Mouse (Mus musculus) induced T-regulatory cell, adult 2 months (primary cell): ENCODE results near the gene Gm10277.

Experiments used
- DNase-seq: peaks from one replicate; pipeline ENCODE4 v3.0.0-alpha.2; 2012; ENCODE audit warnings: low read depth

Gene Gm10277

DNA sequence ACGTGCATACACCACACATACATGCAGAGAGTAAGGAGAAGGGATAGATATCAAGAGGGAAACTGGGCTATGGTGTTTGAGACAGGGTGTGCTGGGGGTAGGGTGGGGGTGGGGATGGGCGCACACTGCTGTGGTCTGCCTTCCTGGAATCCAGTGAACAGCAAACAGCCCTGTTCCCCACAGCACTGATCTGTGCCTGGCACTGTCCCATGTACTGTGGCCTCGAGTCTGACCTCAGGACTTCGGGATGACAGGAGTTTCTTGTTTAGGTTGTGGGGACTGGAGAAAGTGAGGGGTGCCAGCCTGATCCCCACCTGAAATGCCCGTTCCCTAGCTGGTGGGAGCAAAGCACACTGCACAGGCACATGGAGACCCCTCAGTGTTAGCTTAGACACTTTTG lies at the start of gene Gm10277:
Gm10277 (minus strand) TSS at position 41 of the 400 bp plus-strand sequence.
- no peak for DNase-seq

DNA sequence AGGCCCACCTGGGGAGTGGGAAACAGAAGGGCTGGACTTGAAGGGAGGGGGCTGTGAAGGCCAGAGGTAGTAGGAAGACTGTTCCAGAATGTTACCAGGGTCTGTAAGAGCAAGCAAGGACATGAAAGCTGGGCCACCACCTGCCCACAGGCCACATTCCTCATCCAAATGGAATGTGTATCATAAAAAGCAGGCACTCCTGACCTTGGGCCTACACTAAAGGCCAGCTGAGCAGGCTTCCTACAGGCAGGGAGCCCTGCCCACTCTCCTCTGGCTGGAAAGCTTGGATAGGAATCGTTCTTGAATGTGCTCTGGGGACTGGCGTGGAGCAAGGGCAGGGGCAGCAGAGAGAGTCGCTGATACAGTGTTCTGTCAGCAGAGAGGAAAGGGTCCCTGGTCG lies 49.2 kb upstream of the Gm10277 start:
- no peak for DNase-seq

DNA sequence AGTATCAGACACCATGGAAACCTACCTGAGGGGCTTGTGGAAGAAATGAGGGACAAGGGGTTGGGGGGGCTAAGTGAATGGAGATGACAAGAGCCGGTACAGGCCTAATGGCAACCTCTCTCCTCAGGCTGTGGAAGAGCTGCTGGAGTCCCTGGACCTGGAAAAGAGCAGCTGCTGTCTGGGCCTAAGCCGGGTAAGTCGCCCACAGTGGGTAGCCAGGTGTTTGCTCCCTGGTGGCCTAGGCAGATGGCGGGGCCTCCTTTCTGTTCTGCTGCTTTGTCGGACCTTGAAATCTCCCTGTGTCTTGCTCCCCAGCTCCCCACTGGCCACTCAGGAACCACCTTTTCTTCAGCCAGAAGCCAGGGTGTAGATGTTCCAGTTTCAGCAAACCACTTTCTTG lies 48.7 kb upstream of the Gm10277 start:
- DNase-seq = no peak

DNA sequence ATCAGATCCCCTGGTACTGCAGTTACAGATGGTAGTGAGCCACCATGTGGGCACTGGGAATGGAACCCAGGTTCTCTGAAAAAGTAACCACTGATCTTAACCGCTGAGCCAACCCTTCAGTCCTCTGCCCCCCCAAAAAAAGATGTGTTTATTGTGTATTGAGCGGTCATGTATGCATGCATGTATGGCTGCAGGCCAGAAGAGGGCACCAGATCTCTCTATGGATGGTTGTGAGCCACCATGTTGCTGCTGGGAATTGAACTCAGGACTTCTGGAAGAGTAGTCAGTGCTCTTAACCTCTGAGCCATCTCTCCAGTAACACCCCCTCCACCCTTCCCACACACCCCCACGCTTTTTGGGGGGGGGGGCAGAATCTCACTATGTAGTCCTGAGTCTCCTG lies 47.6 kb upstream of the Gm10277 start:
- peak; percentile 22 for DNase-seq

DNA sequence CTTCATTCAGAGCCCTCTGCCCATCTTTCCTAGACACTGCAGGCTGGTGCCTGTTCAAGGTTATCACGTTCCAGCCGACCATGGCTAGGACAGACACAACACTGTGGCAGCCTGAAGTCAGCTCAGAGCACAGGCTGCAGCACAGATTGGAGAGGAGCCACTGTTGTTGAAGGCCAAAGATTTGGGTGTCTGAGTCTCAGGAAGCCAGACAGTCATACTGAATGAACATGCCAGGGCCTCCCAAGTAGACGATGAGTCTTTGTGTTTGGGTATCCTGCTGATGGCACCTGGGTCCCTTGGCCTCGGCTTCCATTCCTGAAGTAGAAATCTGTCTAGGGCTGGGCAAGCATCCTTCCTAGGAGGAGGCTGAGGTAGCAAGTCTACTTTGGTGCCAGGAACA lies 45.0 kb upstream of the Gm10277 start:
- DNase-seq = no peak

DNA sequence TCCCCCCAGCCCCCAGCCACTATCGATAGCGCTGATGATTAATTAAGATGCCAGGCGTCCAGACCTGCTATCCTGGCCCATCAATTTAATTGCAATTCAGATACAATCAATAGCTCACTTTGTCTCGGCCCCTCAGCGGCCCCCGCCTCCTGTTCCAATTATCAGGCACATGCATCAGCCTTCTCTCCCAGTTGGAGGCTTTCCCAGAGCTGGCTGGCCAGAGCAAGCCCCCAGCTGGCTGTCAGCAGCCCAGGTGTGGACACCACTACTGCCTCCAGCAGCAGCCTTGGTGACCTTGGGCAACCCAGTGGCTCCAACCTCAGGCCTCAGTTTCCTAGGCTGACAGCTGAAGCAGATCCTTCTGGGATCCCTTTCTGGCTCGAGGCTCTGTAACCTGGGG lies 43.3 kb upstream of the Gm10277 start:
- no peak for DNase-seq

DNA sequence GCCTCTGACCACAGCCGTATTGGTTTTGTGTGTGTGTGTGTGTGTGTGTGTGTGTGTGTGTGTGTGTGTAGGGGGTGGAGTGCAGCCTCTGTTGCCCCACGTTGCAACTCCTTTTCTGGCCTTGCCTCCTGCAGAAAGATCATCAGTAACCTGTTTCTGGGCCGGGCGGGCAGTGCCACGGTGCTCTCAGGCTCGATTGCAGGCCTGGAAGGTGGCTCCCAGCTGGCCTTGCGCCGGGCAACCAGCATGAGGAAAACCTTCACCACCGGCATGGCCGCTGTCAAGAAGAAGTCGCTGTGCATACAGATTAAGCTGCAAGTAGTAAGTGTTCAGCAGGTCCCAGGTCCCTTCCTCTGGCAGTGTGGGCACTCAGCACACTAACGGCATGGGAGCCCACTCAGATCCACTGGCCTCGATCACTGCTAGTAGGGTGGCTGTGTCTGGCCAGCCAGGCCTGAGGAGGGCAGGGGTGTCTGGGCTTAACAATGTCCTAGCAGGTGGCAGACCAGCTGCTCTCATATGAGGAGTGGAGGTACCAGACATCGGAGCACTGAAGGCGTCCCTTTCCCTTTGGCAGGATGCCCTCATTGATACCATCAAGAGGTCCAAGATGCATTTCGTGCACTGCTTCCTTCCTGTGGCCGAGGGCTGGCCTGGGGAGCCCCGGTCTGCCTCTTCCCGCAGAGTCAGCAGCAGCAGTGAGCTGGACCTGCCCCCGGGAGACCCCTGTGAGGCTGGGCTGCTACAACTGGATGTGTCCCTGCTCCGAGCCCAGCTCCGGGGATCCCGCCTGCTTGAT lies 41.7 kb upstream of the Gm10277 start:
- DNase-seq = no peak

DNA sequence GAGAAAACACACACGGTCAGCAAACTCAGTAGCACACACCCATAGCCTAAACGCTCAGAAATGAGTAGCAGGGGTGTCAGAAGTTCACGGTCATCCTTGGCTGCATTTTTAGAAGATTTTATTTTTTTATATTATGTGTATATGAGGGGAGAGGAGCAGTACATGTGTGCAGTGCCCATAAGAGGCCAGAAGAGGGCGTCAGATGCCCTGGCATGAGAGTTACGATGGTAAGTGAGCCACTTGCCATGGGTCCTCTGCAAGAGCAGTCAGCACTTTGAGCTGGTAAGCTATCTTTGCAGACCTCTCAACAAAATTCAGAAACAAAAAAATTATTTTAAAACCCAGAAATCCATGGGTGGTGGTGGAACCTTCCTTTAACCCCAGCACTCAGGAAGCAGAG lies 40.6 kb upstream of the Gm10277 start:
- peak; percentile 17 for DNase-seq

DNA sequence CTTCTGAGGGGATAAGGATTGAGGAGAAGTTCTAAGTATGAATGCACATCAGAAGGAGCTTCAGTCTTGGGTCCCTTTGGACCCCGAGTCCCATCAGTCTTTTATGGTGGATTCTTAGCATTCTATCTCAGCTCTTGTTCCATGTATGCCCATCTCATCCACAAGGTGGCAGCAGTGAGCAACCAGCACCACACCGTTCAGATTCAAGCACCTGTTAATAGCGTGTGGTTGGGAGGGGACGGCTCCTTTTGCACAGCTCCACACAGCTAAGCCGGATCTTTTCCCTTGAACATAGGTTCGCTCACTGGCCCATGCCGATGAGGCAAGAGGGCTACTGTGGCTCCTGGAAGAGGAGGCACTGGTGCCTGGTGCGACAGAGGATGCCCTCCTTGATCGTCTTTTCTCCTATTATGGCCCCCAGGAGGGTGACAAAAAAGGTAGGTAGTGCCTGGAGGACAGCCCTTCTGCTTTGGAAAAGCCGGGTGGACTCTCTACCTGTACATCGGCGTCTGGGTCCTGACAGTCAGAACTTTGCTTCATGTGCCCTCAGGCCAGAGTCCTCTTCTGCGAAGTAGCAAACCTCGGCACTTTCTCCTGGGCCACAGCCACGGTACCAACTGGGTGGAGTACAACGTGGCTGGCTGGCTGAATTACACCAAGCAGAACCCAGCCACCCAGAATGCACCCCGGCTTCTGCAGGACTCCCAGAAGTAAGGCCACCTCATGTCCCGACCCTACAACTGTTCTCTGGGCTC lies 39.9 kb upstream of the Gm10277 start:
- peak; percentile 87 for DNase-seq

DNA sequence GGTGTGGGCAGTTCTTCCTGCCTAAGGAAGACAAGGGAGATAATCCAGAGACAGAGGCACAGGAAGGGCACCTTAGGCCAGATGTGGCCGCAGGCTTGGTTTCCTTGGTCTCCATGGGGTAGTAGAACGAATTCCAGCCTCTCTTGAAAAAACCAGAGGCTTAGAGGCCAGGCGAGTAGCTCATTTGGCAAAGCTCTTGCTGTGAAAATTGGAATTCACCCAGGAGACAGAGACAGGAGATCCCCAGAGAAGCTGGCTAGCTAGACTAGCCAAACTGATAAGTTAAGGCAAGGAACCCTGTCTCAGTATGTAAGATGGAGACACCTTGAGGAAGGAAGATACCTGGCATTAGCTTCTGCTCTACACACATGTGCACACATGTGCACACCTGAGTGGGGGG lies 38.8 kb upstream of the Gm10277 start:
- DNase-seq = peak; percentile 22

DNA sequence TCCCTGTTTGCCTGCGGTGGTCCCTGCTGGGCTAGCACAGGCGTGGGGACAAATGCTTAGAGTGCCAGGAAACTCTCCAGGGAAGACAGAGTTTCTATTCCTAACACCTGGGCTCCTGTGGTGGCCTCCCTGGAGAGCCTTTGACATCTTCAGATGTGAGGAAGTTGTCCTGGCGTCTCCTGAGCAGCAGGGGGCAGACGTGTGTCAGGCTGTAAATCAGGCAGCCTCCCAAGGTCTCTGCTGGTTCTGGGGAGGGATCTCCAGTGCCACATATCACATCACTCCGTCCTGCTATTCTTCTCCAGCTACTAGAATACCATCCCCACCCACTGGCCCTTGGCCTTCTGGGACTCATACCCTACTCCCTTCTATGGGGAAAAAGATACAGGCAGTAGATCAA lies 38.3 kb upstream of the Gm10277 start:
- peak; percentile 70 for DNase-seq

DNA sequence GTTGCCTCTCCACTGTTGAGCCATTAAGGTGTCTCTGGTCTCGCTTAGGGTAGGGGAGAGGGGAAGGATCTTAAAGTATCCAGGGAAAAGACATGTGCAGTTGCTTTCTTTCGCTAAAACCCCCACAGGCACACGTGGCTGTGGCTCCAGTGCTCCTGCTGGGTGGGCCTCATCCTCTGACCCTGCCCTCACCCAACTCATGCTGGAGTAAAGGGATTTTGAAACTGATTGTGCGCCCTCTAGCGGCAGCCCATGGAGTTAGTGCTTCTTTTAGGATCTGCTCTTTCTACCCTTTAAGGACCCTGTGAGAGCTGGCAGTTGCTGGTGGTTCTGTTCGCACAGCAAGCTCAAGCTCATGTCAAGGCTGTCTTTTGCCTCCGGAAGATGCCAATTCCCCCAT lies 35.2 kb upstream of the Gm10277 start:
- peak; percentile 84 for DNase-seq

DNA sequence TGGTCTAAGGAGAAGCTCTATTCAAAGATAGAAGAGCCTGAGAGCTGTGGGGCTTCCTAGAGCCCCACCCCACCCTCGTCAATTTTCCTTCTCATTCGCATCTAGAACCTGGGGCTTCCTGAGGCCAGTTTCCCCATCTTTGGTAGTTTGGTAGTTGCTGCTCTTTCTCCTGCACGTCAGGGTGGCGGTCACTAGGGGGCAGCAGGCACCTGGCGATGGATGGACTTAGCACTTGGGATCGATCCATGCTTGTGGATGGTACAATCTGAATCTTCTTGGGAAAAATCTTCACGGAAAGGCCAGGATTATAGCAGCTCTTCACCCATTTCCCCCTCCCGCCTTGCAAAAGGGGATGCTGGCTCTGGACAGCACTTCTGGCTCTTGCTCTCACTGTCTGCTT lies 34.1 kb upstream of the Gm10277 start:
- peak; percentile 67 for DNase-seq

DNA sequence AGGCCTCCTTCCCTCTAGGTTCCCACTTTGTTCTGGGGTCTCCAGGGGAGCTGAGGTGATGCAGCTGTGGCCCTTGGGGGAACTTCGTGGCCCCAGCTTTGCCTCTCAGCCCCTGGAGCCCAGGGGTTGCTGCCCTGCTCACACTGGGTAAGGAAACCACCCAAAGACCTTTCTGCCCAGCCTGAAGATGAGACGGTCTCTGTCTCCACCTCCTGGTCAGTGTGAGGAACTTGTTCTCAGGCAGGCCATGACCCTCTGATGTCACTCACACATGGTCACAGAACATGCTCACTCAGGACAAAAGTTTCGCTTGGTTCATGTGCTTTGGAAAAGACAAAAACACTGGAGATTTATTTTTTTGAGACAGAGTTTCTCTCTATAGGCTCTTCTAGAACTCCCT lies 28.5 kb upstream of the Gm10277 start:
- DNase-seq = peak; percentile 91

DNA sequence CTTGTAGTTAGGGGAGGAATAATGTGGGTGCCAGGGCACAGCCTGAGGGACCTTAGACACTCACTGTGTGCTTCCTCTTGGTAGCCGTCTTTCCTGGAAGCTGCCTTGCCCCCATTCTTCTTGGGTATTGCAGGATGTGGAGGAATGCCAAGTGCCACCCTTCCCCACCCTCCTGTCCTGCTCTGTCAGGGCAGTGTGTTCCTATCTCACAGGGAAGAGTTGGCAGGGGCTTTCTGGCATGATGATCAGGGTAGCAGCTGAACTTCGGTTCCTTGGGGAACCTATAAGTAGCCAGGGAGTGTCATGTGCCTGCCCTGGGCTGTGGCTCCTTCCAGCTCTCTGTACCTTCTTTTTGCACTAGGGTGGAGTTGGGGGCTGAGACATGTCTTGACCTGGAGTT lies 26.4 kb upstream of the Gm10277 start:
- no peak for DNase-seq

DNA sequence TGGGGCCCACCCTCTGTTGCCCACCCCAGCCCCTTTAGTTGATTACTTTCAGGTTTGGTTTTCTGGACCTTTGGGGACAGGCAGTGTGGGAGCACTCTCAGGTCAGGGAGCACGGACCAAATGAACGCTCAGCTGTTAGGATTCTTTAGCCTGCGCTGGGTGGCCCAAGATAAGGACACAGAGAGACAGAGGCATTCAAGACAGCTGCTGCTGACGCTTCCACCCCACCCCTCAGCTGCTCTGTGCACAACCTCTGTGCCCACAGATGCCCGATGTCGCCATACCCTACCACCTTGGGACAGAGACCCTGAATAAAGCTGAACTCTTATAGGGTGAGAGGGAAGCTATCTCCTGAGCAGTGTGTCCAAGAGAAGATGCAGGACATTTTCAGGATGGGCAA lies 22.5 kb upstream of the Gm10277 start:
- DNase-seq = no peak

DNA sequence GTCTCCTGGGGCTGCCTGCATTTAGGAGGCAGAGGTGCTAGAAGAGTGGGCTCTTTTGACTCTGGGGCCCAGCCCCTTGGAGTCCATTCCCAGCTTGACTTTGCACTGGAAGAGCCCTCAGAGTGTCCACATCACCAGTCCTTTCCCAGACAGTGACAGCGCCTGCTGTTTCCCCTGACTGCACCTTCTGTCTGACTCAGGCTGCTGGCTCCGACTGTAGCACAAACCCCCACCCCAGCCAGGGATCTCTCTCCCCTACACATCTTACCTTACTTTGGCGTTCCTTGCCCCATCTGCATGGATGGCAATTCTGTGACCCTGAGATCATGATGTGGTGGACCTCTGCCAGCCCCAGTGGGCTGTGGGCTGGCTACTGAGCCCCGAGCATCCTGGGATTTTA lies 21.7 kb upstream of the Gm10277 start:
- DNase-seq = no peak

DNA sequence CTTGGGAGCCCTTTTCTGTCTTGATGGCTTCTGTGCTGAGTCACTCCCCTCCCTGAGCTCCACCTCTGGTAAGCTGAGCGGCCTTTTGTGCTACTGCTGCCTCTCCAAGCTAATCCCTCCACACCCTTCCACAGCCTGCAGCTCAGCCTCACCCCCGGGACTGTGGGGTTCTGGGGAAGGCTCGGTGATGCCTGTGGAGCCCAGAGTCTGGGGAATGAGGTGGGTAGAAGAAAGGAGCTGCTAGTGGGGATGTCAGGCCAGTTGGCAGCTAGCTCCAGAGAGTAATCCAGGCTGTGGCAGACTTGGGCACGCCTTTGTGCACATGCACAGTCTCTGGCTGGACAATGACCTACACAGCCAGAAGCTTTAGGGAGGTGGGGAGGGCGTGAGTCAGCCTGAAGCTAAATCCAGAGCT lies 20.5 kb upstream of the Gm10277 start:
- DNase-seq = no peak

DNA sequence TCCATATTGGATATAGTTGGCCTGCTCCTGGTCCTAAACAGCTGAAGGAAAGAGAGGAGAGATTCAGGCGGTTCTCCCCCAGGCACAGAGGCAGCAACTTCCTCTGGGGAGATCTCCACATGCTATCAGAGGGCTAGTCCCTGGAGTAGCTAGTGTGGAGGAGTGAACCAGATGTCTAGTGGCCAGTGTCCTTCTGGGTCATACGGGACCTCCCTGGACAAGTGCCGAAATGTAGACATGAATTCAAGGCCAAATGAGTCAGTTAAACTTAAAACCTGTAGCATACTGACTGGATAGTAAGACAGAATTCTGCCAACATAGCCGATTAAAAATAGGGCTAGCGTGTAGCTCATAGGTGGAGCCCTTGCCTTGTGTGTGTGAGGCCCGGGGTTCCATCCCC lies 19.3 kb upstream of the Gm10277 start:
- no peak for DNase-seq

DNA sequence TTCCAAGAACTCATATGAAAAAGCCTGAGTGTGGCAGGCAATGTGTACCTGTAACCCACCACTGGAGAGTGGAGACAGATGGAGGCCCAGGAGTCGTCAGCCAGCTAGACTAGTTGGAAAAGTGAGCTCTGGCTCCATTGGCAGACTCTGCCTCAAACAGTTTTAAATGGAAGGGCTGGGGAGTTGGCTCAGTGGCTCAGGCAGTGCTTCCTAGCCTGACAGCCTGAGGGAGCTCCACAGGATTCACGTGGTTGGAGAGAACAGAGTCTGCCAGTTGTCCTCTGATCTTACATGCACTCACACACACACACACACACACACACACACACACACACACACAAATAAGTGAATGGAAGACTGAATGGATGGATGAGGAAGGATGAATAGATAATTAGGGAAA lies 18.7 kb upstream of the Gm10277 start:
- DNase-seq = no peak

DNA sequence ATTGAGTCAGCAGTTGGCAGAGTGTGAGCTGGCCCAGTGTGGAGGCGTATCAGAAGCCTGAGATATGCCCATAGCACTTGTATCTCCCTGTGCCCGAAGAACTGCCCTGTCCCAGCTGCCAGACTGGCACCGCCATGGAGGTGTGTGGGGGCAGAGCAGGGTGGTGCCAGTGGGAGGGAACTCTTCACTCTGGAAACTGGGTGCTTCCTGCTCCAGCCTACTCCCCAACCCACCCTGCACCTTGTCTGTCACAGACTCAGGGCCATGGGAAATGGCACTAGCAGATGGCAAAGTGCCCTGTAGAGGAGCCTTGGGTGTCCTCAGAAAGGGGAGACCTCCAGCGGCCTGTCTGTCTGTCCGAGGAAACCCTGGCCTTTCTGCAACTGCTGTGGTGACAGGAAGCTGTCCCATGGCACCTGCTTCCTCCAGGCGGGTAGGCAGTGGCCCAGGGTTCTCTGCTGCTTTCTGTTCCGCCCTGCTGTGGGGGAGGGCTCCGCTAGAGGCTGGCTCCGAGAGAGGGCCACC lies 14.9 kb upstream of the Gm10277 start:
- DNase-seq = peak; percentile 81

DNA sequence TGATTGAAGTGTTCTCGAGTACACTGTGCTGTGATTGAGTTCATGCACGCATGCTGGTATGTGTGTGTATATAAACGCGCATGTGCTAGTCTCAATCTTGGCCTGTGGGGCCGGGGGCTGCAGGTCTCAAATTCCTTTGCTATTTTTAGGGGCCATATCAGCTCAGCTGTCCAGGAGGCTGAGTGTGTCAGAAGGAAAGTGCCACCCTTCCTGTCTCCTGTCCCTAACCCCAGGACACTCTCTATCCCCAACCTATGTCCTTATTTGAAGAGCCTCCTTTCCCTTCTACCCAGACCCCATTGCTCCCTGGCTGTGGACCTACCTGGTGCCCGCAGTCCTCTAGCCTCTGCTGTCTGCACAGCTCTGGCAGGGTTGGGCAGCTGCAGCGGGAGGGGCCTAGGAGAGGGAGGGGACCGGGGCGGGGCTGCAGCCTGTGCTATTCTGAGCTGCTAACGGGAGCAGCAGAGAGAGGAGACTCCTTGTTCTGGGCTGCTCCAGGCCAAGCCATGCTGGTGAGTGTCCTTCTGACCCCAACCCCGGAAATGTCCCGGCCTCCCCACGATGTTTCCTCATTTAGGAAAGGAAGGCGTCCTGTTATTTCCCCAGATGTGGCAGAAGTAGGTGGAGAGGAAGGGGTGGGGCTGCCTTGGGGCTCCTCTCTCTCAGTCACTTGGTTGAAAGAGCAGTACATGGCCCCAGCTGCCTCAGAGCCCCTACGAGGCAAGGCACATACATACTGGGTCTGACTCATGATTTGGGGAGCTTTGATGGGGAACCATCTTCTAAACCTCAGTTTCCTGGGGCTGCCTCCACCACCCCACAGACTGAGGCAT lies 13.5 kb upstream of the Gm10277 start:
- peak; percentile 86 for DNase-seq

DNA sequence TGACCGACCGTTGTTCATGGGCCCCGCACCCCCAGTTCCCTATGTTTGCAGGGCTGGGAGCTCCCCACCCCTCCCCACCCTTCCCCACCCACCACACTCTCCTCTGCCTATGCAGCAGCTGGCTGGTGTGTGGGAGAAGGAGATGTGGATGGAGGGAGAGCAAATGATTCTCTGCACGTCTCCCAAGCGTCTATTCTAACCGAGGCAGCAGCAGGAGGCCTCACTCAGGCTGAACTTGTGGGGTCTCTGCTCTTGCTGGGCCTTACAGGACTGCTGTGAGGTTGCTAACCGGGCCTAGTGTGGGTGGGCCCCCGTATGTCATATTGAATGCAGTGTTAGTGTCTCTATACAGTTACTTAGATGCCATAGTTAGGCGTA lies 12.9 kb upstream of the Gm10277 start:
- DNase-seq = no peak
